In genomic region chr4:41566123-41566522, GRCm38 (mm10) we compare ENCODE assay signal across 18 mouse cellular contexts. TPM values are rescaled to one million over a fixed set of nuclear protein-coding genes. Genes with fewer than 3 reads are reported as not detected.
DNase-seq lines count a peak whose midpoint lies in the region; ATAC-seq and TF ChIP-seq lines count a peak whose summit lies in the region.
"Had no signal": no experiment of that assay in that cellular context is flagged by ENCODE, and none has a peak within 500 bp of the region (broad histone marks: within the 10 kb centered on the region; RNA-seq: fewer than 3 reads in every experiment).

No protein-coding gene starts in this region.

- H3K27me3 ChIP-seq in forebrain, postnatal 0 days (ENCODE audit: insufficient read depth, low read length) = no peaks in the 10 kb centered on the region
- H3K27me3 ChIP-seq in forebrain, embryonic 11.5 days (ENCODE audit: control insufficient read depth, insufficient read depth, low read length) = peaks cover 3% of the 10 kb centered on the region; the same call in 1 of the 2 replicates
- peaks cover 26% of the 10 kb centered on the region for H3K27me3 ChIP-seq in midbrain, embryonic 10.5 days (ENCODE audit: low read depth, poor library complexity, severe bottlenecking)
- no peaks in the 10 kb centered on the region for H3K27me3 ChIP-seq in midbrain, embryonic 11.5 days (ENCODE audit: control insufficient read depth, insufficient read depth, low read length)
- no peaks in the 10 kb centered on the region for H3K27me3 ChIP-seq in hindbrain, embryonic 16.5 days (replicated peaks; ENCODE audit: control insufficient read depth, insufficient read depth, low read length)

- peak overlapping the region; percentile 21 for H3K4me2 ChIP-seq in forebrain, postnatal 0 days (ENCODE audit: low read depth)
- H3K4me2 ChIP-seq in forebrain, embryonic 11.5 days (ENCODE audit: low read depth, low read length, severe bottlenecking) = no peak overlapping the region
- H3K4me2 ChIP-seq in midbrain, embryonic 11.5 days = no peak overlapping the region
- 0 out of 2 replicates have a peak overlapping the region, but pooled peaks have one; percentile 14 for H3K4me2 ChIP-seq in hindbrain, embryonic 16.5 days (ENCODE audit: low read length)
- H3K4me2 ChIP-seq: embryonic facial prominence, embryonic 12.5 days; liver, embryonic 15.5 days; stomach, embryonic 15.5 days had no signal

- no peaks in the 10 kb centered on the region for H3K9me3 ChIP-seq in forebrain, postnatal 0 days (ENCODE audit: low read length)
- no peaks in the 10 kb centered on the region for H3K9me3 ChIP-seq in forebrain, embryonic 11.5 days (ENCODE audit: control insufficient read depth, low read length)
- no peaks in the 10 kb centered on the region for H3K9me3 ChIP-seq in midbrain, embryonic 10.5 days (replicated peaks)
- H3K9me3 ChIP-seq in midbrain, embryonic 11.5 days (ENCODE audit: control insufficient read depth, low read length) = no peaks in the 10 kb centered on the region
- no peaks in the 10 kb centered on the region for H3K9me3 ChIP-seq in hindbrain, embryonic 16.5 days (ENCODE audit: control insufficient read depth, low read length)
- H3K9me3 ChIP-seq: embryonic facial prominence, embryonic 12.5 days; liver, embryonic 15.5 days; stomach, embryonic 15.5 days had no signal

- H3K4me3 ChIP-seq in forebrain, postnatal 0 days (ENCODE audit: low read depth, low read length) = no peak overlapping the region
- no peak overlapping the region for H3K4me3 ChIP-seq in forebrain, embryonic 11.5 days (ENCODE audit: low read depth, low read length)
- H3K4me3 ChIP-seq in midbrain, embryonic 10.5 days = no peak overlapping the region
- H3K4me3 ChIP-seq in midbrain, embryonic 11.5 days (ENCODE audit: low read depth, low read length) = no peak overlapping the region
- no peak overlapping the region for H3K4me3 ChIP-seq in hindbrain, embryonic 16.5 days (ENCODE audit: low read length)
- H3K4me3 ChIP-seq in olfactory bulb, adult 2 months (ENCODE audit: insufficient read depth, low read depth, low read length) = peak overlapping the region; percentile 6; the same call in 1 of the 2 replicates
- H3K4me3 ChIP-seq: embryonic facial prominence, embryonic 12.5 days; layer of hippocampus, adult 2 months; liver, embryonic 15.5 days; stomach, embryonic 15.5 days had no signal

- TF ChIP-seq POLR2A in olfactory bulb, adult 2 months (IDR thresholded peaks at IDR 0.05; ENCODE audit: insufficient read depth, low read depth, low read length) = no peak

- TF ChIP-seq CTCF in forebrain, postnatal 0 days (IDR thresholded peaks at IDR 0.05; ENCODE audit: low read depth) = no peak
- no peak for TF ChIP-seq CTCF in olfactory bulb, adult 2 months (IDR thresholded peaks at IDR 0.05; ENCODE audit: insufficient read depth, low read depth, low read length)

- H3K4me1 ChIP-seq in forebrain, postnatal 0 days (ENCODE audit: insufficient read depth) = peaks cover 24% of the 10 kb centered on the region
- H3K4me1 ChIP-seq in forebrain, embryonic 11.5 days (replicated peaks; ENCODE audit: control insufficient read depth, insufficient read depth, low read length) = peaks cover 17% of the 10 kb centered on the region; the same call in 1 of the 2 replicates
- peaks cover 39% of the 10 kb centered on the region for H3K4me1 ChIP-seq in midbrain, embryonic 10.5 days
- peaks cover 25% of the 10 kb centered on the region for H3K4me1 ChIP-seq in midbrain, embryonic 11.5 days (ENCODE audit: control insufficient read depth, insufficient read depth, low read length)
- H3K4me1 ChIP-seq in hindbrain, embryonic 16.5 days (ENCODE audit: control insufficient read depth, insufficient read depth, low read depth, low read length) = peaks cover 22% of the 10 kb centered on the region
- peaks cover 23% of the 10 kb centered on the region for H3K4me1 ChIP-seq in olfactory bulb, adult 2 months (ENCODE audit: control insufficient read depth, insufficient read depth, low read length)

- 9% methylated on average over 3 of the region's 3 CpGs for WGBS in forebrain, postnatal 0 days
- WGBS in forebrain, embryonic 11.5 days = 5% methylated on average over 3 of the region's 3 CpGs
- 6% methylated on average over 3 of the region's 3 CpGs for WGBS in midbrain, embryonic 10.5 days
- 8% methylated on average over 3 of the region's 3 CpGs for WGBS in midbrain, embryonic 11.5 days
- 12% methylated on average over 3 of the region's 3 CpGs for WGBS in hindbrain, embryonic 16.5 days
- WGBS in olfactory bulb, adult 2 months = 17% methylated on average over 3 of the region's 3 CpGs

- H3K36me3 ChIP-seq in forebrain, postnatal 0 days (ENCODE audit: insufficient read depth) = peaks cover 10% of the 10 kb centered on the region
- no peaks in the 10 kb centered on the region for H3K36me3 ChIP-seq in forebrain, embryonic 11.5 days (ENCODE audit: control insufficient read depth, insufficient read depth, low read length)
- H3K36me3 ChIP-seq in midbrain, embryonic 10.5 days = peaks cover 6% of the 10 kb centered on the region; the same call in 1 of the 2 replicates
- H3K36me3 ChIP-seq in midbrain, embryonic 11.5 days (ENCODE audit: control insufficient read depth, insufficient read depth, low read length) = no peaks in the 10 kb centered on the region
- H3K36me3 ChIP-seq in hindbrain, embryonic 16.5 days (ENCODE audit: control insufficient read depth, insufficient read depth, low read length) = no peaks in the 10 kb centered on the region
- H3K36me3 ChIP-seq: embryonic facial prominence, embryonic 12.5 days; liver, embryonic 15.5 days; stomach, embryonic 15.5 days had no signal

- ATAC-seq in forebrain, postnatal 0 days = no peak
- ATAC-seq in forebrain, embryonic 11.5 days (replicated peaks; ENCODE audit: low FRiP score) = no peak
- no peak for ATAC-seq in midbrain, embryonic 11.5 days (ENCODE audit: low FRiP score)
- no peak for ATAC-seq in hindbrain, embryonic 16.5 days
- ATAC-seq: forebrain, embryonic 16.5 days had no signal

- no peak overlapping the region for H3K27ac ChIP-seq in forebrain, postnatal 0 days (ENCODE audit: low read depth, low read length)
- no peak overlapping the region; the same call in 1 of the 2 replicates for H3K27ac ChIP-seq in forebrain, embryonic 11.5 days (ENCODE audit: low read depth, low read length)
- H3K27ac ChIP-seq in midbrain, embryonic 10.5 days (replicated peaks) = peak overlapping the region; percentile 35
- H3K27ac ChIP-seq in midbrain, embryonic 11.5 days (ENCODE audit: low read depth, low read length) = no peak overlapping the region; the same call in 1 of the 2 replicates
- H3K27ac ChIP-seq in hindbrain, embryonic 16.5 days (ENCODE audit: low read depth, low read length) = no peak overlapping the region
- peak overlapping the region; percentile 78 for H3K27ac ChIP-seq in olfactory bulb, adult 2 months (ENCODE audit: insufficient read depth, low read depth, low read length)
- H3K27ac ChIP-seq: embryonic facial prominence, embryonic 12.5 days; layer of hippocampus, adult 2 months; liver, embryonic 15.5 days; stomach, embryonic 15.5 days had no signal

- H3K9ac ChIP-seq in forebrain, postnatal 0 days = no peak overlapping the region
- no peak overlapping the region for H3K9ac ChIP-seq in forebrain, embryonic 11.5 days (ENCODE audit: low read length)
- H3K9ac ChIP-seq in midbrain, embryonic 11.5 days (ENCODE audit: low read length) = no peak overlapping the region
- H3K9ac ChIP-seq in hindbrain, embryonic 16.5 days (ENCODE audit: low read depth, low read length) = no peak overlapping the region
- H3K9ac ChIP-seq: embryonic facial prominence, embryonic 12.5 days; liver, embryonic 15.5 days; stomach, embryonic 15.5 days had no signal

- DNase-seq in forebrain, postnatal 0 days = no peak
- no peak for DNase-seq in forebrain, embryonic 11.5 days (ENCODE audit: low spot score)
- no peak for DNase-seq in midbrain, embryonic 10.5 days (ENCODE audit: low spot score)
- no peak for DNase-seq in midbrain, embryonic 11.5 days (ENCODE audit: low spot score, missing footprints)
- DNase-seq in ovary, postnatal 10 days (ENCODE audit: low spot score) = no peak
- DNase-seq in kidney, adult 18-20 months = no peak
- DNase-seq: B cell, adult 2 months; cerebellum, postnatal 14 days; gastrocnemius, postnatal 14 days; thymus, postnatal 36 days had no signal

RNA-seq across cellular contexts. Expression of gene Fam219a, which starts 3.2 kb away (rescaled TPM):
- total RNA-seq in forebrain, postnatal 0 days (2014; rRNA removed) = 76.6 and 95.8 TPM in 2 replicates
- 13.8 and 18.6 TPM in 2 replicates for polyA plus RNA-seq in forebrain, postnatal 0 days (2015; fragmentation: Nextera tagmentation; extraction: Ambion mirVana)
- polyA plus RNA-seq in forebrain, embryonic 11.5 days (2014; fragmentation: Nextera tagmentation; extraction: Ambion mirVana) = 6.2 and 6.7 TPM in 2 replicates
- polyA plus RNA-seq in midbrain, embryonic 10.5 days (2016; fragmentation: Nextera tagmentation; extraction: Ambion mirVana) = 4.1 and 5.7 TPM in 2 replicates
- polyA plus RNA-seq in midbrain, embryonic 11.5 days (2014; fragmentation: Nextera tagmentation; extraction: Ambion mirVana) = 8.5 and 8.8 TPM in 2 replicates
- 14.2 and 14.8 TPM in 2 replicates for polyA plus RNA-seq in hindbrain, embryonic 16.5 days (2015; fragmentation: Nextera tagmentation; extraction: Ambion mirVana)
- not detected in 2 replicates for polyA plus RNA-seq in olfactory bulb, adult 2 months (2012; ENCODE audit: insufficient read depth, insufficient read length, low replicate concordance, missing spikeins)

RNA-seq across cellular contexts. Expression of gene Dnaic1, which starts 3.5 kb away (rescaled TPM):
- total RNA-seq in forebrain, postnatal 0 days (2014; rRNA removed) = 2.2 and 4.9 TPM in 2 replicates
- 2.7 and 2.8 TPM in 2 replicates for polyA plus RNA-seq in forebrain, postnatal 0 days (2015; fragmentation: Nextera tagmentation; extraction: Ambion mirVana)
- polyA plus RNA-seq in forebrain, embryonic 11.5 days (2014; fragmentation: Nextera tagmentation; extraction: Ambion mirVana) = 1.2 and 1.9 TPM in 2 replicates
- 1.6 and 2.2 TPM in 2 replicates for polyA plus RNA-seq in midbrain, embryonic 10.5 days (2016; fragmentation: Nextera tagmentation; extraction: Ambion mirVana)
- polyA plus RNA-seq in midbrain, embryonic 11.5 days (2014; fragmentation: Nextera tagmentation; extraction: Ambion mirVana) = 1.7 and 1.9 TPM in 2 replicates
- polyA plus RNA-seq in hindbrain, embryonic 16.5 days (2015; fragmentation: Nextera tagmentation; extraction: Ambion mirVana) = 2.4 and 3.3 TPM in 2 replicates
- not detected in 2 replicates for polyA plus RNA-seq in olfactory bulb, adult 2 months (2012; ENCODE audit: insufficient read depth, insufficient read length, low replicate concordance, missing spikeins)
- total RNA-seq: MEL had no signal

RNA-seq across cellular contexts. Expression of gene 1110017D15Rik, which starts 49.0 kb away (rescaled TPM):
- 11.8 and 15.6 TPM in 2 replicates for total RNA-seq in forebrain, postnatal 0 days (2014; rRNA removed)
- polyA plus RNA-seq in forebrain, postnatal 0 days (2015; fragmentation: Nextera tagmentation; extraction: Ambion mirVana) = 21.1 and 21.7 TPM in 2 replicates
- 4.8 and 5.2 TPM in 2 replicates for polyA plus RNA-seq in forebrain, embryonic 11.5 days (2014; fragmentation: Nextera tagmentation; extraction: Ambion mirVana)
- polyA plus RNA-seq in midbrain, embryonic 10.5 days (2016; fragmentation: Nextera tagmentation; extraction: Ambion mirVana) = 3.4 and 4.2 TPM in 2 replicates
- 3.6 and 4.6 TPM in 2 replicates for polyA plus RNA-seq in midbrain, embryonic 11.5 days (2014; fragmentation: Nextera tagmentation; extraction: Ambion mirVana)
- polyA plus RNA-seq in hindbrain, embryonic 16.5 days (2015; fragmentation: Nextera tagmentation; extraction: Ambion mirVana) = 17.9 and 21.7 TPM in 2 replicates
- not detected in 2 replicates for polyA plus RNA-seq in olfactory bulb, adult 2 months (2012; ENCODE audit: insufficient read depth, insufficient read length, low replicate concordance, missing spikeins)
- total RNA-seq: MEL had no signal
- polyA plus RNA-seq: liver, embryonic 15.5 days had no signal

Comparison
In these comparisons a context has a peak if more than half of its experiments do, and no peak if none do; other contexts are left out.
1. H3K27ac ChIP-seq: peak in midbrain, embryonic 10.5 days (single experiment) and olfactory bulb, adult 2 months (single experiment); none in forebrain, postnatal 0 days (single experiment), forebrain, embryonic 11.5 days (single experiment), midbrain, embryonic 11.5 days (single experiment) and hindbrain, embryonic 16.5 days (single experiment).
2. H3K4me2 ChIP-seq: peak in forebrain, postnatal 0 days (single experiment) and hindbrain, embryonic 16.5 days (single experiment); none in forebrain, embryonic 11.5 days (single experiment) and midbrain, embryonic 11.5 days (single experiment).